Mouse (Mus musculus): Measurements from ENCODE around the gene Snd1. TPM values are rescaled to one million over a fixed set of nuclear protein-coding genes. Genes with fewer than 3 reads are reported as not detected.

Gene Snd1
- total RNA-seq, 2 experiments from 2014 or later = 80.5 to 88.1 TPM

GRCm38 (mm10) chr6:28720391-28721171 lies 245.6 kb downstream of the Snd1 start:
- DNase-seq (ENCODE audit: low spot score in 2 of 2) = no peak
- intact Hi-C loops (cut with DNase I) = no loop called here

- no peak for DNase-seq (ENCODE audit: low spot score in 2 of 2)
- intact Hi-C loops (cut with DNase I) = loop anchor here (2.0 kb wide), 1 partner anchor 48 kb away; no protein-coding TSS in a partner anchor
These were observed 248.1 kb downstream of the Snd1 start for GRCm38 (mm10) chr6:28723059-28723458.

- DNase-seq (ENCODE audit: low spot score in 2 of 2) = no peak
- intact Hi-C loops (cut with DNase I) = no loop called here
These were observed 249.8 kb downstream of the Snd1 start for GRCm38 (mm10) chr6:28724776-28725175.

GRCm38 (mm10) chr6:28729236-28729635 lies 254.3 kb downstream of the Snd1 start:
- no peak for DNase-seq (ENCODE audit: low spot score in 2 of 2)
- intact Hi-C loops (cut with DNase I) = no loop called here

DNA sequence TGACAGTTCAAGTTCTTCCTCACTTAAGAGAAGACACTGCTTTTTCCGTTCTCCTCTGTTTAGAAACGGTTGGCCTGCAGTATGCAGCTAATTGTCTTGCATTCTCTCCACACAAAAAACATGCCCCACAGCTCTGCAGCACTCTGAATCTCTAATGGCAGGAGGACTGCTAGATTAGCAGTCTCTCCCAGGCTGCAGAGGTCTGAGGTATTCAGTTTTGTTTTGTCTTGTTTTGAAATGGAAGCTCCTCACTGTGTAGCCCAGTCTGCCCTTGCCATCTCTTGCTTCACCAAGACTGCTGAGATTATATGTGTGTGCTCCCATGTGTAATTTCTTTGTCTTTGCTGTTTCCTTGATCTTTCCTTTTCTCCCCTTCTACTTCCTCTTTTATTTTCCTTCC lies 254.7 kb downstream of the Snd1 start:
- intact Hi-C loops (cut with DNase I) = no loop called here
- no peak for DNase-seq (ENCODE audit: low spot score in 2 of 2)

DNA sequence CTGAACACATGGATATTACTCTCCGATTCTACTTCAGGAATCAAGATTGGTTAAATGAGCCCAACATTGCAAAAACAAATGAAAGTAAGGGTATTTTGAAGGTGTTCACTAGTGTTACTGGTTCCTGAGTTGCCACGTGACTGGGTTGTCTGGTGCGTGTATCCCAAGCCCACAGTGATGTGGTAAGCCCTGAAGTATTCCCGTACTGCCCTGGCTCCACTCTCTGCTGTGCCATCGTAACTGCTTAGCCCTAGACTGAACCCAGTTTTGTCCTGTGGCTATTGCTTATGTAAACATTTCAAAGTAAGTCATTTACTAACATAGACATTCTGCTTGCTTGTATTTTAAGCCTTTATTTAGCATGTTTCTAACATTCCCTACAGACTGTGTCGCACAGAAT lies 256.3 kb downstream of the Snd1 start:
- intact Hi-C loops (cut with DNase I) = no loop called here
- no peak for DNase-seq (ENCODE audit: low spot score in 2 of 2)

DNA sequence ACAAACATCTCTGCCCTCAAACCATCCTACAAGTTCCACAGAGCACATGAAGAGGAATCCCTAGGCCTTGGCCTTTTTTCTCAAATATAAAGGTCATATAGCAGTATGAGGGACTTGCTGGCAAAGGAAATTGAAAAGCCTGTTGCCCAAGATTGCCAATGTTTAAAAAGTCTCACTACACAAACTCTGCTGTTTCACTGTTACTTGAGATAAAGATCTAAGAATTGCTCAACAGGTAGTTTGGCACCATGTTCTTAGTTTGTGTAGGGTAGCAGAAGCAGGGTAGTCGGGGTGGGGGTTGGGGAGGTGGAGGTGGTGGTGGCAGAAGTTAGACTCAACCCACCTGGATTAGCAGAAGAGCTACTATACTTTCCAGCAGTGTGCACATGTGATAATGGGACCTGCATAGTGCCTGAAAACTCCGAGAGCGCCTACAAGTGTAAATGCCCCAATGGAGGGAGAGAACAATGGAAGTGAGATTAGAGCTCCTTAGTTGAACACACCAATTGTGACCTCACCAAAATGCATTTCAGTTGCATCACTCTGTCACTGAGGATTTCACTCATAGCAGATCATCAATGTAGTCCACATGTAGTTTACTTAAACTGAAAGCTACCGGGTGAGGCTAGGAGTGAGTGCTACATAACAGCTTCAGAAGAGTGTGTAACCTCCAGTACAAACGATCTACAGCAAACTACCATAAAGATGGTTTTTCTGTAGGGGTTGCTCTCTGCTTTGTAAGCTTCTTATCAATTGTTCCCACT lies 259.1 kb downstream of the Snd1 start:
- no peak for DNase-seq (ENCODE audit: low spot score in 2 of 2)
- intact Hi-C loops (cut with DNase I) = no loop called here

- intact Hi-C loops (cut with DNase I) = no loop called here
- DNase-seq (ENCODE audit: low spot score in 2 of 2) = no peak
These were observed 260.2 kb downstream of the Snd1 start for GRCm38 (mm10) chr6:28735116-28735515.

GRCm38 (mm10) chr6:28736665-28737064 lies 261.7 kb downstream of the Snd1 start:
- no peak for DNase-seq (ENCODE audit: low spot score in 2 of 2)
- intact Hi-C loops (cut with DNase I) = no loop called here

DNA sequence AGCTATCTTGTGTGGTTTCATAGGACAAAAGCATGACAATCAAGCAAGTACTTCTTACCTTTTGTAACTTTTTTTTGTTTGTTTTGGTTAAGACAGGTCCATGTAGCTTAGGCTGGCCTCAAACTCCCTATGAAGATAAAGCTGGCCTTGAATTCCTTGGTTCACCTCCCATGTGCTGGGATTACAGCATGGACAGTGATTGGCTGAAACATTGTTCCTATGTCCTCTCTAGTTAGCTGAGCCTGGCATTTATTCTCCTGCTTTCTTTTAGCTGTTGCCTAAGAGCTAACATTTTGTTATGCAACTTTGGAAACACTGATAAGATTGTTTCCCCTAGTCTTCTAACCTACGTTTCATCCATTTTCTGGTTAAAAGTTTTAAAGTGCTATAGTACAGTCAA lies 262.7 kb downstream of the Snd1 start:
- no peak for DNase-seq (ENCODE audit: low spot score in 2 of 2)
- intact Hi-C loops (cut with DNase I) = no loop called here

- intact Hi-C loops (cut with DNase I) = no loop called here
- no peak for DNase-seq (ENCODE audit: low spot score in 2 of 2)
These were observed 268.6 kb downstream of the Snd1 start for GRCm38 (mm10) chr6:28743586-28743985.

DNA sequence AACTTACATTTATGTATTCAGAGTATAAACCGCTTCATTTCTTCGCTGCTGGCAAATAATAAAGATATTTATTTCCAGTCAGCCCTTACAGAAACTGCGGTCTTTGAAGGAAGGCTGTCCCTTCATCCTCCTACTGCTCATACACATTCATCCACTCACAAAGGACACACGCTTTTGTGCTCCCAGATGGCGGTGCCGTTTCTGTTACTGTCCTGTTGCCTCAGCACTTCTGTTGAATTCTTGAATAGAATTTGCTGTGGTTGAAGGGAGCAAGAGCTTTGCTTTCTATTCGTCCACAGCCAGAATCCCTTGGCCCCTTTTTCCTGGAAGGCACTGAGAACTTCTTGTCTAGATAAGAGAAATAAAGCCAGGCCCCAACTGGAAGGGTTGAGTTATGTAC lies 270.9 kb downstream of the Snd1 start:
- peak in 1 of 2 experiments; percentile 50 for DNase-seq (ENCODE audit: low spot score in 2 of 2)
- intact Hi-C loops (cut with DNase I) = no loop called here

GRCm38 (mm10) chr6:28747025-28747424 lies 272.1 kb downstream of the Snd1 start:
- no peak for DNase-seq (ENCODE audit: low spot score in 2 of 2)
- intact Hi-C loops (cut with DNase I) = no loop called here

DNA sequence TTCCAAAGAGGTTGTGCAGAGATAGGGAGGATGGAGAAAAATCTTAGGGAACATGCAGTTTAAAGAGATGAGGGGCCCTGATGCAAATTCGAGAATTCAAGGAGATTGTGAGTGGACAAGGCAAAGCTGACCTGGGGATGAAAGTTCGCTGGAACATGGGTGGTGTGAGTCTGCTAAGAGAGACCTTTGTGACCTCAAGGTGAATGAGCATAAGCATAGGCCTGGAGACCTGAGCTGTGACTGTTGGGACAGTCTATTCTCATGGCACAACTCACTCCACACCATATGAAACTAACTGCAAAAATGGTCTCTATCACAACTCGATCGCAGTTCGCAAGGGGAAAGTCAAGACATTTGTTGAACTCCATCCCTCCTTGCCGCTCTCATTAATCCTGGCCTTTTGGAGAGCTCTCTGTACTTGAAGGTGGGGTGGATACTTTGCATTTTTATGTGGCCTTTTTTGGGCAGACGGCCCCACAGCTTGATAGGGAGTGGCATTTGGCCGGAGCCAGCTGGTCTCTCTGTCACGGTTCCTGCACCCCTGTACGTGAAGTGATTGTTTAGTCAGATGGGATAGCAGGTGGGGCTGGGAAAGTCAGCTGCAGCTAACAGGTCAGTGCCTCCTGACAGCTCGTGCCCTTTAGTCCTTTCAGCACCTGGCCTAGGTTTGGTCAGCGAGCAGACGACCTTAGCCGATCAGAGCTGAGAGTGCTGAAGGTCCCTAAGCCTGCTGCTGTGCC lies 273.2 kb downstream of the Snd1 start:
- intact Hi-C loops (cut with DNase I) = no loop called here
- no peak for DNase-seq (ENCODE audit: low spot score in 2 of 2)

- intact Hi-C loops (cut with DNase I) = no loop called here
- no peak for DNase-seq (ENCODE audit: low spot score in 2 of 2)
These were observed 274.3 kb downstream of the Snd1 start for GRCm38 (mm10) chr6:28749224-28749623.

DNA sequence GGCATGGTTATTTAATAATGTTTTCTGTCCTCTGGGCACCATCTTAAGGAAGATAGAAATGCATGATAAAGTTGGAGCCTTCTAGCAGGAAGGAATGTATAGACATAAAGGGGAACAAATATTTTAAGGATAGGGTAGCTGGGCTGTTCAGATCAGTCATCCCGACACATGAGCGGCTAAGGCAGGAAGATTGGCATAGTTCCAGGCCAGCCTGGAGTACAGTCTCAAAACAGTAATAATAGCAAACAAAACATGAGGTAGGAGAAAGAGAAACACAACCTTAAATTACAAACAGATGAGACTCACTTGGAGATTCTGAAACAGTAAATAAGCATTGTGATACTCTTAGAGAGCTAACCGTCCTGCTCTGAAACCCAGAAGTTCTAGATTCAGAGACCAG lies 276.2 kb downstream of the Snd1 start:
- DNase-seq (ENCODE audit: low spot score in 2 of 2) = no peak
- intact Hi-C loops (cut with DNase I) = loop anchor here (5.0 kb wide), 3 partner anchors 51 to 199 kb away; no protein-coding TSS in a partner anchor

GRCm38 (mm10) chr6:28753217-28753616 lies 278.3 kb downstream of the Snd1 start:
- intact Hi-C loops (cut with DNase I) = loop anchor here (5.0 kb wide), 3 partner anchors 49 to 201 kb away; no protein-coding TSS in a partner anchor
- peak; percentile 53 to 85 for DNase-seq (ENCODE audit: low spot score in 2 of 2)

- intact Hi-C loops (cut with DNase I) = loop anchor here (5.0 kb wide), 3 partner anchors 49 to 201 kb away; no protein-coding TSS in a partner anchor
- peak; percentile 36 to 69 for DNase-seq (ENCODE audit: low spot score in 2 of 2)
These were observed 278.7 kb downstream of the Snd1 start for GRCm38 (mm10) chr6:28753681-28754080.

DNA sequence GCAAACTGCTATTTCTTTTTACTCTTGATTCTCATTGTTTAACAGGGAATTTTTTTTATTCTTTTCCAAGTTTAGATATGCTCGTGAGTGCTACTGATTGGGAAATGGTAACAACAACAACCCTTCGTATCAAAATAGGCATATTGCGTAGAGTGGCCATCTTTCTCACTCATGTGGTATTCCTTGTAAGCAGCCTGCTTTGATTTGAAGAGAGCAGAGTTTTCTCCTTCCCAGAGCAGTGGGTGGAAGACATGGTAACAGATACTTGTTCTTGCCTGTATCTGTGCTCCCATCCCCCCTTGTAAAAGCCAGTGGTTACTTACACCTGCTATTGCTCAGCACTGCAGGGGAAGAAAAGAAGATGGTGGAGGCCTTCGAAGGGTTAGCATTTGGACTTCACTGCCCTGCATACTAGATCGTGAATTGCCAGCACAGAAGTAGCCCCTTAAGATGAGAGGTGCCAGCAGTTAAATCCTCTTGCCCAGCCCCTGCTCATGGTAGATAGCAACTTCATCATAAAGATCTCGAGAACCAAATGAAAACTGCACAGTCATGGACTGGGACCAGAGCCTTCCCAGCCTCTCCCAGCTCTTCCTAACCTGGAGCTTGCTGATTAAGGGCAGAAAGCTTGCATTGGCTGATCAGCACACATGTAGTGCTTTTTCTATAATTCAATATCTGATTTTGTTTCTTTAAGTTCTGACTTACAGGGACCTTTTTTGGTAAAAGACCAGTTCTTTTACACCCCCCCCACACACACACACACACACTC lies 279.4 kb downstream of the Snd1 start:
- DNase-seq (ENCODE audit: low spot score in 2 of 2) = peak in 1 of 2 experiments; percentile 70
- intact Hi-C loops (cut with DNase I) = loop anchor here (5.0 kb wide), 3 partner anchors 48 to 202 kb away; no protein-coding TSS in a partner anchor

All from left cerebral cortex, postnatal 25 days (tissue).